Mouse (Mus musculus) intestine, embryonic 14.5 days (tissue): ENCODE data around the gene Insm2. TPM values are rescaled to one million over a fixed set of nuclear protein-coding genes. Genes with fewer than 3 reads are reported as not detected.

Experiments used
- ATAC-seq: fragments of 200-750 bp; cut with Nextera tagmentation; replicated peaks from 2 replicates; pipeline ENCODE4 v1.8.0; 2017; ENCODE audit warnings: low read depth, moderate number of reproducible peaks, moderate TSS enrichment, moderate library complexity; ENCODE audit not compliant: low FRiP score, low TSS enrichment
- DNase-seq: peaks from one replicate; pipeline ENCODE4 v3.0.0-alpha.2; 2018; ENCODE audit warnings: low spot score
- H3K27ac ChIP-seq: fragments of 300-500 bp; sonication (generic); 2 replicates; pipeline ENCODE4 v1.5.1; 2014; ENCODE audit warnings: low read depth, mild to moderate bottlenecking, control low read depth
- H3K27me3 ChIP-seq: fragments of 300-500 bp; sonication (generic); replicated peaks from 2 replicates; pipeline ENCODE4 v1.6.1; 2014; ENCODE audit warnings: low read length, control low read depth; ENCODE audit not compliant: control insufficient read depth, insufficient read depth
- H3K36me3 ChIP-seq: fragments of 300-500 bp; sonication (generic); 2 replicates; pipeline ENCODE4 v1.6.1; 2014; ENCODE audit warnings: low read length, control low read depth; ENCODE audit not compliant: control insufficient read depth, insufficient read depth
- H3K4me1 ChIP-seq: fragments of 300-500 bp; sonication (generic); replicated peaks from 2 replicates; pipeline ENCODE4 v1.6.1; 2014; ENCODE audit warnings: low read length, control low read depth, mixed read lengths; ENCODE audit not compliant: control insufficient read depth, insufficient read depth
- H3K4me2 ChIP-seq: fragments of 300-500 bp; sonication (generic); 2 replicates; pipeline ENCODE4 v1.6.1; 2014; ENCODE audit warnings: low read length
- H3K4me3 ChIP-seq: fragments of 300-500 bp; sonication (generic); 2 replicates; pipeline ENCODE4 v1.5.1; 2014; ENCODE audit warnings: low read depth, low read length, control low read depth, mixed read lengths
- H3K9ac ChIP-seq: fragments of 300-500 bp; sonication (generic); 2 replicates; pipeline ENCODE4 v1.6.1; 2014; ENCODE audit warnings: mild to moderate bottlenecking, low read length
- H3K9me3 ChIP-seq: fragments of 300-500 bp; sonication (generic); 2 replicates; pipeline ENCODE4 v1.6.1; 2016; ENCODE audit warnings: low read length, control low read depth; ENCODE audit not compliant: control insufficient read depth
- WGBS: fragments of 180-500 bp; shearing (Covaris S2); extraction: QIAGEN DNeasy Blood & Tissue Kit; methylation state at CpG from one replicate; pipeline ENCODE4 v1.1.7; 2014; 5-methylcytosine and 5-hydroxymethylcytosine counted together
- polyA plus RNA-seq: library from polyadenylated mRNA; unstranded; fragments of >200 nt; fragmentation: Nextera tagmentation; extraction: Ambion mirVana; gene quantifications from 2 replicates; pipeline ENCODE4 v1.2.1, GENCODE M21; 2014

Insm2 gene
- polyA plus RNA-seq, 1 experiment from 2014 or later: 0.12 TPM

GRCm38 (mm10) chr12:55565867-55566266 lies 33.4 kb upstream of the Insm2 start:
- no peak overlapping the region for H3K4me3 ChIP-seq
- 0 out of 2 replicates have a peak, but pooled peaks cover 3% of the 10 kb centered on the region for H3K9me3 ChIP-seq
- H3K27me3 ChIP-seq: no peaks in the 10 kb centered on the region
- H3K36me3 ChIP-seq: no peaks in the 10 kb centered on the region
- ATAC-seq: no peak
- DNase-seq: no peak
- no peak overlapping the region for H3K4me2 ChIP-seq
- H3K9ac ChIP-seq: no peak overlapping the region
- WGBS: 73% methylated on average over 9 of the region's 9 CpGs
- no peak overlapping the region for H3K27ac ChIP-seq
- no peaks in the 10 kb centered on the region for H3K4me1 ChIP-seq

GRCm38 (mm10) chr12:55566837-55567236 lies 32.4 kb upstream of the Insm2 start:
- Histone ChIP-seq H3K36me3 (no peaks in the 10 kb centered on the region), H3K4me1 (no peaks in the 10 kb centered on the region), H3K27ac (no peak overlapping the region), H3K9me3 (0 out of 2 replicates have a peak, but pooled peaks cover 3% of the 10 kb centered on the region), H3K9ac (no peak overlapping the region), H3K27me3 (no peaks in the 10 kb centered on the region), H3K4me2 (no peak overlapping the region), H3K4me3 (no peak overlapping the region)
- no peak for ATAC-seq
- 76% methylated on average over 5 of the region's 5 CpGs for WGBS
- no peak for DNase-seq

GRCm38 (mm10) chr12:55568466-55568865 lies 30.8 kb upstream of the Insm2 start:
- WGBS: 78% methylated on average over 3 of the region's 3 CpGs
- H3K27me3 ChIP-seq: no peaks in the 10 kb centered on the region
- H3K36me3 ChIP-seq: no peaks in the 10 kb centered on the region
- 0 out of 2 replicates have a peak, but pooled peaks cover 3% of the 10 kb centered on the region for H3K9me3 ChIP-seq
- H3K4me1 ChIP-seq: no peaks in the 10 kb centered on the region
- no peak overlapping the region for H3K4me3 ChIP-seq
- no peak for ATAC-seq
- no peak for DNase-seq
- no peak overlapping the region for H3K4me2 ChIP-seq
- H3K9ac ChIP-seq: no peak overlapping the region
- no peak overlapping the region for H3K27ac ChIP-seq

- no peak overlapping the region for H3K4me3 ChIP-seq
- no peaks in the 10 kb centered on the region for H3K27me3 ChIP-seq
- no peak for DNase-seq
- 0 out of 2 replicates have a peak, but pooled peaks cover under 1% of the 10 kb centered on the region for H3K9me3 ChIP-seq
- no peaks in the 10 kb centered on the region for H3K36me3 ChIP-seq
- no peaks in the 10 kb centered on the region for H3K4me1 ChIP-seq
- no peak for ATAC-seq
- WGBS: 65% methylated on average over 6 of the region's 6 CpGs
- no peak overlapping the region for H3K9ac ChIP-seq
- no peak overlapping the region for H3K27ac ChIP-seq
- H3K4me2 ChIP-seq: no peak overlapping the region
Measured at GRCm38 (mm10) chr12:55569676-55570075, 29.6 kb upstream of the Insm2 start.

- 89% methylated on average over 9 of the region's 9 CpGs for WGBS
Measured at GRCm38 (mm10) chr12:55570646-55571045, 28.6 kb upstream of the Insm2 start.

GRCm38 (mm10) chr12:55571181-55571580 lies 28.0 kb upstream of the Insm2 start:
- Histone ChIP-seq H3K36me3 (no peaks in the 10 kb centered on the region), H3K4me1 (no peaks in the 10 kb centered on the region), H3K9me3 (no peaks in the 10 kb centered on the region), H3K27me3 (no peaks in the 10 kb centered on the region), H3K27ac (no peak overlapping the region), H3K4me3 (no peak overlapping the region), H3K9ac (no peak overlapping the region), H3K4me2 (no peak overlapping the region)
- no peak for DNase-seq
- no peak for ATAC-seq
- WGBS: 86% methylated on average over 11 of the region's 11 CpGs

More at GRCm38 (mm10) chr12:55570646-55571045, 28.6 kb upstream of the Insm2 start:
- Histone ChIP-seq H3K9me3 (no peaks in the 10 kb centered on the region), H3K4me1 (no peaks in the 10 kb centered on the region), H3K4me3 (no peak overlapping the region), H3K4me2 (no peak overlapping the region), H3K27me3 (no peaks in the 10 kb centered on the region), H3K36me3 (no peaks in the 10 kb centered on the region), H3K9ac (no peak overlapping the region), H3K27ac (no peak overlapping the region)
- ATAC-seq (no peak), DNase-seq (no peak)

GRCm38 (mm10) chr12:55571661-55572060 lies 27.6 kb upstream of the Insm2 start:
- Histone ChIP-seq H3K9me3 (no peaks in the 10 kb centered on the region), H3K27ac (no peak overlapping the region), H3K4me2 (no peak overlapping the region), H3K4me3 (no peak overlapping the region), H3K27me3 (no peaks in the 10 kb centered on the region), H3K9ac (no peak overlapping the region), H3K36me3 (no peaks in the 10 kb centered on the region), H3K4me1 (no peaks in the 10 kb centered on the region)
- WGBS: 80% methylated on average over 10 of the region's 10 CpGs
- DNase-seq (no peak), ATAC-seq (no peak)

- H3K4me1 ChIP-seq: no peaks in the 10 kb centered on the region
- ATAC-seq: no peak
- H3K9ac ChIP-seq: no peak overlapping the region
- H3K4me3 ChIP-seq: no peak overlapping the region
- no peaks in the 10 kb centered on the region for H3K9me3 ChIP-seq
- no peaks in the 10 kb centered on the region for H3K27me3 ChIP-seq
- H3K4me2 ChIP-seq: no peak overlapping the region
- no peak overlapping the region for H3K27ac ChIP-seq
- H3K36me3 ChIP-seq: no peaks in the 10 kb centered on the region
- no peak for DNase-seq
Measured at GRCm38 (mm10) chr12:55573089-55573488, 26.1 kb upstream of the Insm2 start.

- ATAC-seq (no peak; the same call in 1 of the 2 replicates), DNase-seq (no peak)
- Histone ChIP-seq H3K27me3 (no peaks in the 10 kb centered on the region), H3K27ac (no peak overlapping the region), H3K9ac (no peak overlapping the region), H3K4me2 (no peak overlapping the region), H3K4me1 (no peaks in the 10 kb centered on the region), H3K9me3 (no peaks in the 10 kb centered on the region), H3K4me3 (no peak overlapping the region), H3K36me3 (no peaks in the 10 kb centered on the region)
- WGBS: 7% methylated on average over 6 of the region's 6 CpGs
Measured at GRCm38 (mm10) chr12:55573794-55574193, 25.4 kb upstream of the Insm2 start.
